Mouse (Mus musculus) cerebellum, adult 8-10 months (tissue): ENCODE data around the gene 2010111I01Rik.
"Not testable (repeated sequence)": the region's sequence is repeated elsewhere in the genome, so short reads cannot be mapped to it uniquely, and the experiment has no call there.

Experiments
- DNase-seq: peaks from one replicate; pipeline ENCODE4 v3.0.0; 2022

The 2010111I01Rik gene

DNA sequence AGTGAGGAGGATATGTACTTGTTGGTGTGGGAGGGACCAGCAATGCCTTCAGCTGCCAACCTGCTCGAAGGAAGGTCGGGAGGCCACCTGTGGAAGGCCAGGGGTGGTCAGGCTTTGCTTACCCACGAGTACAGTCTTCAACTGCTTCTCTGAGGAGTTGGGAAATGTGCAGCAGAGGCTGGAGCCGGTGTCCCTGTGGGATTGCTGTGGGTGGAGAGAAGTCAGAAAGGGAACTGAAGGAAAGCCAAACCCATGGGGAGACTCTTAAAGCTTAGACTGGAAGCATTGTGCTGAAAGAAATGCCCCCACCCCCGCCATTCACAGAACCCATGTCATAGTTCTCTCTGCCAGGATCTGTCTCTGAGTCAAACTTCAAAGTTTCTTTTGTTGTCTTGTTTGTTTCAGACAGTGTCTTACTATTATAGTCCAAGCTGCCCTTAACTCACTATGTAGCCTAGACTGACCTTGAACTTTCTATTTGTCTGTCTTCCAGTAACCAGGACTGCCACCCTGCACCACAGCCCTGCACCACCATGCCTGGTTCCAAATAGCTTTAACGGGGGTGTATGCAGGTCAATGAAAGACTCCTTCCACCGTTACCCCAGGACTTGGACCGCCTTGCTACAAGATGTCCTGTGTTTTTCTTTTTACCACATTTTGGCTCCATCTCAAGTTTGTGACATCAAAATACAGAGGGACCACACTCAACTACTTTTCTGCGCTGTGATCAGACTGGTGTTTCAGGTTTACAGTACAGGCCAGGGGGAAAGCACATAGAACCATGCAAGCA is 358.8 kb downstream of the 2010111I01Rik start:
- DNase-seq = no peak

DNA sequence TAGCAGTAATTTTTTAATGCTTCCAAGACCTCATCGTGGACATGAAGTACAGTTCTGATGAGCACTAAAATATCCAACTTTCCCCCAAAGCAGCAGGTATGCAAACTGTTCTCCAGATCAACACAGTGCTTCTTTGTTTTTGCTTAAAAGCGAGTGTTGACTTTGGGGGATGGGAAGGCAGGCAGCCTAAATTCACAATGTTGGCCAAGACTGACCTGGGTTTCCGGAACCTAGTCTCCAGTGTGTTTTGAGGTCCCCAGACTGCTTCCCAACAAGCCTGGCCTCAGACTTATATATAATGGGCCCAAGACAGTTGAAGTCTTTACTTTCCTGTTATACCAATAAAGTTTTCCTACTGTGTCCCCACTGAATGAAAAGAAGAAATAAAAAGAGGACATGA is 359.6 kb downstream of the 2010111I01Rik start:
- no peak for DNase-seq

DNA sequence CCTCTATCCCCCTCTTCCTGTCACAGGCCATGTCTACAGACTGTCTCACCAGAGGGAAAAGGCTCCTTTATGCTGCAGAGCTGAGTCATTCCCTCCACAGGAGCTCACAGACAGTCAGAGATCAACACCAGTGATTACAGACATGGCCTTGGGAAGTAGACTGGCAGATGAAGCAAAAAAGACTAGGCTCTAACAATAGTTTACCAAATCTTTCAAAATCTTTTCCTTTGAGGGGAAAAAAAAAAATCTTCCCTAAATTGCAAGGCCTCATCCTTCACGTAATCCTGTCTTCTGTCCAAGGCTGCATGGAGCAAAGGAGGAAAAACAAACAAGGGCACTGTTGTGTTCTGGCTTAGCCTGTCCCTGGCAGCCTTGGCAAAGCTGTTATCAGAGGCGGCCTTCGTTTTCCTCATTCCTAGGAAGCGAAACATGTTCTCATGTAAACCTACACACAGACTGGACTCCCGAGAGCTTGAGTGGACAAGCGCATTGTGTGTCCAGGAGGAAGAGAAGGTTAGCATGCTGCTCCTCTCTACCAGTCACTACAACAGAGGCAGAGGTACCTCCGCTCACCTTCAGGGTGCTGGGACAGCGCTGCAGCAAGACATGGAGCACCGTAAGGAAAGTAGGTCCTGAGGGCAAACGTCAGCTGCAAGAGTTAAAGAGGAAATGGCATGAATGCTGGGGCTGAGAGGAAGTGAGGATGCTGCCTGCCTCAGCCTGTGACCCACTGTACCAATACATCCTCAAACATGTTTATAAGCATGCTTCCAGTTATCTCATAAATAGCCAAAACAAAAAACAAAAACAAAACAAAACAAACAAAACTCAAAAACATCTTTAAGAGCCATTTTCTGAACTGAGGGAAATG is 360.5 kb downstream of the 2010111I01Rik start:
- no peak for DNase-seq

DNA sequence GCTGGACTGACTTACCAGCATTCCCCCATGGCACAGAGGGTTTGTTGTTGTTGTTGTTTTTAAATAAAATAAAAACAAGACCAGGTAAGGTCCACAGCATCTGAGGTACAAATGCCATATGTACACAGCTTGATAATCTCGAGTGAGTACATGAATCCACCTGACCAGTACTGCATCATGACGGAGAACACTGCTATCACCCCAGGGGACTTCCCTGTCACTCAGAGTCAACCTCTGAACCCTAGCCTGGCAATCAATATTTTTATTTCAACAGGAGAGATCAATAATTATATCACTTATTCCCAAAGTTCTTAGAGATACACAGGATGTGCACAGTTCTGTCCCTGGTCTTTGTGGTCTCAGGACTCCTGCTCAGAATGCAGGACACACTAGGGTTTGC is 361.3 kb downstream of the 2010111I01Rik start:
- no peak for DNase-seq

DNA sequence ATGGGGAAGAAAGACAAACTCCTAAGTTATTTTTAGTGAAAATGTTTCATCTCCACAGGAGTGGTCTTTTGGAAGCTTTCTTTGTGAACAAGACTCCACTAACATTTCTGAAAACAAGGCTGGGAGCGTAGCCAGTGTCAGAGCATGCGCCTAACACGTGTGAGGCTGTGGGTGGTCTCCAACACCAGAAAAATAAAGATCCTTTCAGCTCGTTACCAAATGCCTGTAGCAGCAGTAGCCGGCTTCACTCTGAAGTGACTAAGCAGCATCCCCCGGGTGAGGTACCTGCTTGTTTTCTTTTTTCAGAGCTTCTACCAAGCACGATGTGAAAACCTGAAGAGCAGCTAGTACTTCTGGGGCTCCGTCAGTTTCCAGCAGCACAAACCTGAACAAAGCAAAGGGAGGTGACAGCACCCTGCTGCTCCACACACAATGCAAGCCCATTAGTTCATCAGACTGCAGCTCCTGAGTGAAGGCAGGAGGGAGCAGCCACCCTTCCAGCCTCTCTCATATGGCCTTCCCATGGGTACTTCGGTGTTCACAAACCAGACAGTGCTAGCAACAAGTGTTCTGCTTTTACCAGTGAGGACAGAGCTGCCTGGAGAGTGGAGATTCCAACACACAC is 365.7 kb downstream of the 2010111I01Rik start:
- no peak for DNase-seq

DNA sequence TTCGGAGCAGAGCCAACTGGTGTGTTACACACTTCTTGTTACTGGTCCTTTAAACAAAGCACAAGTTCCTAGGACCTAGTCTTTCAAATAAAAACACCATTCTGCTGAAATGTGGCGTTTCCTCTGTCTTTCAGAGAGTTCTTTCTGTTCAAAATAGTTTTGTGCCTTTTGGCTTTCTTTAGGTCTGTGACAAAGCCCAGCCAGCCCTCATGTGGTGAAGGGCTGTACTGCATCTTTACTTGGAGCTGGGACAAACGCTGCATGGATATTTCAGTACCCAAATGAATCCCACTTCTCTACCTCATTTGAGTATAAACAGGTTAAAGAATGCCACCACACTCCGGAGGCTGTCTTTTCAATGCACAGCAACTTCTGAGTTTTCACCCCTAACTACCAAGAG is 366.7 kb downstream of the 2010111I01Rik start:
- DNase-seq = peak; percentile 66

DNA sequence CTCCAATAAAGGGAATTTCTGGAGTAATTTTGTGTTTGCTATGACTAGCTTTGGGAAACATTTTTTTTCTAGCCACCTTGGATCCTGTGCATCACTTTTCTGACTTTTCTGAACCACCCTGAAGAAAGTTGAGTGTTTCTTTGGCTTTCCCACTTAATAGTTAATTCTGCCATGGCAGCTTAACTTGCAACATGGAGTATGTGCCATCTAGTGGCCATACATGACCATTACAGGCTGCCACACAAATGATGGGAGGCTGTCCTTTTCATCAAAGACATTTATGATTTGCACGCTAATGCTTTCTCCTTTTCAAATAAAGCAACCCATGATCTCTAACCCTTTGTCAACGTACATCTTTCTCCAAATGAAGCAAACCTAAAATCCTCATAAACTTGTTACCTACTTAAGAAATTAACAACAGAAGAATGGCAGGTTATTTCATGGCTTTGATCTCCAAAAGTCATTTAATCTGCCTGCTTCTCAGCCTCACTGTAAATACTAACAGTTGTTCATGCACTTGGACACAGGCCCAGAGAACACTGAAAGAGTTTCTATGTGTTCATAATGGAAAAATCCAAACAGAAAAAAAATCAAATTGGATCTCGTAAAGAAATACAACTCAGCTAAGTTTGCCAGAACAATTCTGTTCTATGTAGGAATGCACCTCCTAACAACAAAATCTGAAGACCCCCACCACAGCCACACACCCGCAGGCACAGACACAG is 368.0 kb downstream of the 2010111I01Rik start:
- peak; percentile 66 for DNase-seq

DNA sequence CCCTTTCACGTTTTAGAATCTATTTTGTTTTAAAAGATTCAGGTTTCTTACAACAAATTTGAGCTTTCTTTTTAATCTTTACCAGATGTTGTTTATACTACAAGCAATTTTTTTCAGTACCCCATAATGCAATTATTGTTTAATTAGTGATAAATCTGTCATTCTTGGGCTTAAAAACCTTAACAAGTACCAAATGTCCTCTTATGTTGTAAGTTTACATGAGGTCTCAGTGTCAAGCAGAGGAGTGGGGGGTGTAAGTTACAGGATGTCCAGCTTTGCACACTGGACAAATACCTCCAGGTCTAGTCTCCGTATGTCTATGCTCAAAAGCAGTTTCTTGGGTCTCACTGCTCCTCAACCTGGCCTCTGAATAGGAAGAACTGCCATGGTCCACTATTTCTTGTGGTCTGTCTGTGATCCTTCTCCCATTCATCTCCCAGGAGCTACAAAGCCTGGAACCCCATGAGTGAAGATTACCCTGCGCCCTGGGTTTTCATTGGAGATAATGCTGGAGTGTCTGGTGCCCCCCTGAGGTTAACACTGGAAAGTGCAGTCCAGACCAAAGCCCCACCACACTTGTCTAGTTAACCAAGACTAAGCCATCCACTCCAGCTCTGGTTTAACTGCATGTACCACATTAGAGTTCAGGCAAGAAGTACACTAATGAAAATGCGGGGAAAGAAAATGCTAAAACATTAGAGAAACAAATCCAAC is 370.9 kb downstream of the 2010111I01Rik start:
- DNase-seq = peak; percentile 46

DNA sequence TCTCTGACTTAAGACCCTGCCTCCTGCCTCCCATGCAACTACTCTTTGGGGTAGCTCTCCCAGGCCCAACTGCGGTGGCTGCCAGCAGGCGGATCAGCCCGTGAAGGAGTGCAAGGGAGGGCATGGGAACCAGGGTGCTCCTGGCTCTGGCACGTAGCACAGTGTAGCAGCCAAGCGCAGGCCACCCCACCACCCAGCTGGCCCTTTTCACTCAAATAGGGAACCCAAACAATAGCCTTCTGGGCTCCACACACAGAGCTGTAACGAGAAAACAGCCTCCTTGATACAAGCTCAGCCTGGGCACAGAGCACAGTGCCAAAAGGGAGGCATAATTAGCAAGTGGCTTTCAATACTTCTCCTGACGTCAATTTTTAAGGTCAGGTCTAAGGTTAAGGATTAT is 371.6 kb downstream of the 2010111I01Rik start:
- no peak for DNase-seq

DNA sequence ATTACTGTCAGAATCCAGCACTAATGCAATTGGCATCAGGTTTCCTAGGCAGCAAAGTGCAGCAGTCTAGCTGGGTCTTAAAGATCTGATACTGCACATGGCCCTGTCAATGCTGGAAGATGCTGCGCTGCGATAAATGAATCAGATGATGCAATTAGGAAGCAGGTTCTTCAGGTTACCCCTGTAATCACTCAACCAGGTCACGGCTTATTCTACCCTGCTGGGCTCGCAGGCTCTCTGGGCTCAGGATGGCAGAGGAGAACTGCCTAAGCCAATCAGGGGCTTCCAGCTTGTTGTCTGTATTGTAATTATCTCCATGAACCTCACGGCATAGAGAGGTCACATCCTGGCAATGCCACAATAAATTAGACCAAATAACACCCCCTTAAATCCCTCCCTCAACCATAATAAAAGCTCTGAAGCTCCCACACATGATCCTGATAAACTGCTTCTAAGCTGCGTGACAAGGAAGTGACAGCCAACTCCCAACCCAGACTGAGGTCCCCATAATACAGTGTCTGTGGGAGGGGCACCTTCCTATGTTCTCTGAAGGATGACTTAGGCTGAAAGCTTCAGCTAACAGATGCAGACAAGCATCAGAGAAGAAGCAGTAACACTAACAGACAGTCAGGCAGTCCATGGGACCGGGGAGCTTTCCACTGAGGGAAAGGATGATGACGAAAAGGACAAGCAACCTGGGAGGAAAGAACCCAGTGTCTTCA is 372.7 kb downstream of the 2010111I01Rik start:
- DNase-seq = no peak

DNA sequence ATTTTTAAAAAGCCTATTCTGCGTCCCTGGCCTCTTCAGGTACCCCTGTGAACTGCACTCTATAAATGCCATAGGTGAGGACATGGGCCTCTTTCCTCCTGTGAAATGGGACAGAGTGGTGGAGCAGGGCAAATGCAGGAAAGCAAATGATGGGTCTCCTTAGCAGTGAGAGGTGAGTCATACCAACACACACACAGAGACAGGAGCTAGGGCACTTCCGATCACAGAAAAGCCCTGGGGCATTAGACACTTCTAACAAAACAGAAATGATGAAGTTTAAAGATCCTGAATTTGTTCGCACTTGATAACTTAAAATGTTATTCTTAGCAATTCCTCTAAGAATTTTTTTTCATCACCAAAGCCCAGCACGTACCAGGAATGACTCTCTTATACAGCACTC is 375.3 kb downstream of the 2010111I01Rik start:
- DNase-seq = no peak

DNA sequence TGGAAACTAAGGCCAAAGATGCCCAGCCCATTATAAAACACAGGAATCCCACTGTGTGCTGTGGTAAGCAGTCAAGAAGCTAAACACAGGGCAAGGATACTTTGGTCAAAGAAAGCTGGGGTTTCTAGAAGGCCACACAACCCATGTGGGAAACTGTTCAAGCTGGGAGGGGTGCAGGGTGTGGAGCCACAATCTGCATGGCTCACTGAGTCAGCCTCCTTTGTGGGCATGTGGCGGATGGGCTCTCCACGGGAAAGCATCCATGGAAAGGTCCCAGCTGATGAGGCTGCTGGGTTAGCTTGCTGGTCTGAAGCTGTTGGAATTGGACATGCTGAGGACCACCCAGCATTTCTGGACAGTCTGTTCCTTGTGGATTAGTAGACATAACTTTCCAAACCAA is 378.1 kb downstream of the 2010111I01Rik start:
- no peak for DNase-seq

DNA sequence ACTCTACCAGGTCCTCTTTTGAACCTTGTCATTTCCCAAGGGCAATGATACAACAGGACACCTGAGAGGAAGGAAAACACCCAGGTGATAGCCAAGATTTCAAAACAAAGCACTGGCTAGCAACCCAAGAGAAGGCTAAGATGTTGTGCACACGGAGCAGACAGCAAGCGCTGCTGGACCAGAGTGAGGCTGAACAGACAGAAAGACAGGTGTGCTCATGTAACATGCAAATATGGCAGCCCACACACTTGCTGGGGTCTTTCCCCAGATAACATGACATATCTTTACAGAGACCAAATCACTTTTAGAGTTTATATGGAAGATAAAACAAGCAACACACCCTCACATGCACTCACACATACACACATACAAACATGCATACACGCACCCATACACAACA is 379.8 kb downstream of the 2010111I01Rik start:
- DNase-seq = no peak

DNA sequence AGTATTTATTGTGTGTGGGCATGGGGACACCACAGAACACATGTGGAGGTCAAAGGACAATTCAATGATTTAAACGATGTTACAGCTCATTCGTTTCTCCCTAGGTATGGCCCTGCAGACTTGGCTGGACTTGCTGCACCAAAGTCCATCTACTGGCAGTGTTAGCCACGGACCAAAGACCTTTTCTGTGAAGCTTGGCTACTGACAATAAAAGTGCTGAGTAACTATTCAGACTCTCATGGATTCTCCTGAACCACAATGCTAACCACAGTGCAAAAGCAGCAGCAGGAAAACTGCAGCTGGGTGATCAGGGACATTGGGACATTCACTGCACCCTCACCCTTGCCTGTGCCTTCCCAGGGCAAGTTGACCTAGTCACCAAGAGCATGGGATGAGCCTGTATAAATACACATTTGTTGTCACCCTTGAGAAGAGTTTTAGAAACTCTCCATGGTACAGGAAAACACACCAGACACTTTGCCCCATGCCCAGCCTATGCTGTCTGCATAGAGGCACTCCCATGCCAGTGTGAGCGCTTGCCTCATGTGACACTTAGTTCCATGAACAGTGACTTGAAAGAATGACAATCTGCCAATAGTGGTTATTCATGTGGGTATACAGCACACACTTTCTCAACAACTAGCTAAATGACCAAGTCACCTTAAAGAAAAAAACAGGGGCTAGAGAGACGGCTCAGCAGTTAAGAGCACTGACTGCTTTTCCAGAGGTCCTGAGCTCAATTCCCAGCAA is 381.0 kb downstream of the 2010111I01Rik start:
- DNase-seq = no peak

DNA sequence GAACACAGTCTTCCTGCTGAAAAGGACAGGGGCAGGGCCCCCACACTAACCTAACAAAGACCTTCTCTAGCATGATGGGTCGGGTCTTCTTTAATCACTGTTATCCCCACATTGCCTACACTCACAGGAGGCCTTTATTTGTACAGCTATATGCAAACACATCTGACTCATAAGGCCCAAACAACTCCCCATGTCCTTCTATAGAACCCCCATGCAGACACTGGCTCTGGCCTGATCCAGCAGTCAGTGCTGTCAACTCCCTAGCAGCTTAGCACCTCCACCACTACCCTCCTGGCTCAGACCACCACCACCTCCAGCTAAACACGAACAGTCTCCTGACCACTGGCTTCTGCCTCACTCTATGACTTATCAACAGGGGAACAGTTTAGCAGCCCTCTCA is 382.9 kb downstream of the 2010111I01Rik start:
- no peak for DNase-seq

DNA sequence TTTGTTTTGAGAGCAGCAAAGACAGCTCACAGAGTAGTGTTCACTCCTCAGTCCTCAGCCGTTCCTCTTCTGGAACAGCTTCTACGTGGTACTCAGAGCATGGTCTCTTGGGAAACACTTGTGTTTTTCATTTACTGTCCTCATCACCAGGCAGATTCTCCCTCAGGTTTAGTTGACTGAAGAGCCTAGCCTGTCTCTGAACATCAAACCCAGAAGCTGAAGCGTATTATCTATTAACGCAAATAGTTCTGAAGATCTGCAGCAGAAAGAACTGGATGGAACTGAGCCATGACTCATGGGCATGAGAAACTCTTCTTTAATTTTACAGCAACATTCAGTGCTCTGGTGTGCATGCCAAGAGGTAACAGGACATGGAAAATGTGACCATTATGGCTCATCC is 385.4 kb downstream of the 2010111I01Rik start:
- no peak for DNase-seq

DNA sequence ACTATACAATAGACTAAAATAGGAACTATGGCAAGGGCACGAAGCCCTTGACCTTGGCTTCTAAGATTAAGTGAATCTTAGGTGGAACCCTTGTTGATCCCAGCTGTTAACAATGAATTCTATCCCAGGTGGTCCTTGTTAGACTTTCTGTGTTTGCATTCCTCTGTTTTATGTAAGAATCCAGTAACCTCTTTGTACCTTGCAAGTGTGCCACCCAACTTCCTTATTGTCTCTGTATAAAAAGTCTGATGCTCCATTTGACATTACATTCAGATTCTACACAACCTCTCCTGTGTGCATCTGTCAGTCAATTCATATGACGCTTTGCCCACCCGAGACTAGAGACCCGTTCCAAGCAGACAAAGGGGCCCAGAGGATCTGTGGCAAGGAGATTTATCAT is 388.6 kb downstream of the 2010111I01Rik start:
- not testable (repeated sequence) for DNase-seq

DNA sequence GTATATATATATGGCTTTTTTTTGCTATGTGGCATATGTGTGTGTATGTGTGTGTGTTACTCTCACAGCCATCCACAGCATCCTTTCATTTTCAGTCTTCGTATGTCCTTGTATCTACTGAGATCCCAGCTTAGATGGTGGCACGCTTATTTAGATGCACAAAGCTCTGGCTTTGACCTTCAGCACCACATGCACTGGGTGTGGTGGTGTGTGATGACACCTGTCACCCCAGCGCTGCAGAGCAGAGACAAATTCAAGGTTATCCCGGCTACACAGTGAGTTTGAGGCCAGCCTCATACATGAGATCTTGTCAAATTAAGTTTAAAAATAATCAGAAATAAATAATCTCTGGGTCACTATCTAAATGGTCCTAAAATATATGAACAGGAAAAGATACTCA is 391.4 kb downstream of the 2010111I01Rik start:
- no peak for DNase-seq

DNA sequence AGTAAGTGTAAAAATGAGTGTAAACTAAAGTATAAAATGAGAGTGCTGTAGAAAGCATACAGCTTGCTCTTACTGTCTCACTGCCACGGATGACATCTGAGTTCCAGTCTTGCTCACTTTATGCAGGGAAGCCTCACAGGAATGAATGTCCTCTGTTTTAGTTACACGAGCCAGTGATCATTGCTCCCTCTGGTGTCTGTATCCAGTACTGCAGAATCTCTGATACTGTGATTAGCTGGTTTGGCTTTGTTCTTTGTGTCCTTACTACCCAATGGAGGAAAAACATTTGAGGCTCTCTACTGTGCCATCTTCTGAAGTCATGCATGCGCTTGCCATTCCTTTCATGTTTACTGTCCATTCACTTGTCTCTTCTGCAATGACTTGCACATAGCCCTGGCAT is 391.9 kb downstream of the 2010111I01Rik start:
- DNase-seq = peak; percentile 67

DNA sequence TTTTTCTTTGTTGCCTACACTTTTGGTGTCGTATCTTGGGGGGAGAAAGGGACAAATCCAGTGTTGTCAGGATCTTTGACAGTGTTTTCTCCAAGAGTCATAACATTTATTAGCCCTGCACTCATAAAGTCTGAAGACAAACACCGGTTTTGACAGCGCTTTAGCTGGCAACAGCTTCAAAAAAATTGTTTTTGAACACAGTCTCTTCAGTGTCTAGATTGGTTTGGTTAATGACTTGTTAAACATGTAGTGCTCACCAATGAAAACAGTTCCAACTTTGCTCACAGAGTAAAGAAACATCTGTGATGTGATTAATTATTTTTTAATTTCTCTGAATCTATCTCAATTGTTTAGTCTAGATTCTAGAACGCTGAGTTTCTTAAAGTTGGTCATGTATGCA is 394.7 kb downstream of the 2010111I01Rik start:
- DNase-seq = no peak
